Mouse (Mus musculus): ENCODE data around the gene Twist2.
A peak's percentile ranks its signal among the peaks of the same experiment; 100 is the strongest.

Gene Twist2

GRCm38 (mm10) chr1:91819237-91819636, 18.0 kb downstream of the Twist2 start:
- DNase-seq (ENCODE audit: low read depth, low spot score) = peak; percentile 13

GRCm38 (mm10) chr1:91820531-91820930, 19.3 kb downstream of the Twist2 start:
- no peak for DNase-seq (ENCODE audit: low read depth, low spot score)

GRCm38 (mm10) chr1:91822316-91822824, 21.1 kb downstream of the Twist2 start:
- no peak for DNase-seq (ENCODE audit: low read depth, low spot score)

GRCm38 (mm10) chr1:91823530-91823929, 22.3 kb downstream of the Twist2 start:
- DNase-seq (ENCODE audit: low read depth, low spot score) = no peak

GRCm38 (mm10) chr1:91823951-91824350, 22.7 kb downstream of the Twist2 start:
- no peak for DNase-seq (ENCODE audit: low read depth, low spot score)

- peak; percentile 48 for DNase-seq (ENCODE audit: low read depth, low spot score)
Measured at GRCm38 (mm10) chr1:91825261-91825660, 24.0 kb downstream of the Twist2 start.

- peak; percentile 20 for DNase-seq (ENCODE audit: low read depth, low spot score)
Measured at GRCm38 (mm10) chr1:91831978-91832377, 30.7 kb downstream of the Twist2 start.

GRCm38 (mm10) chr1:91839557-91839956, 38.3 kb downstream of the Twist2 start:
- DNase-seq (ENCODE audit: low read depth, low spot score) = no peak

GRCm38 (mm10) chr1:91839979-91840378, 38.7 kb downstream of the Twist2 start:
- DNase-seq (ENCODE audit: low read depth, low spot score) = no peak

- DNase-seq (ENCODE audit: low read depth, low spot score) = no peak
Measured at GRCm38 (mm10) chr1:91844236-91844635, 43.0 kb downstream of the Twist2 start.

- DNase-seq (ENCODE audit: low read depth, low spot score) = no peak
Measured at GRCm38 (mm10) chr1:91844681-91845379, 43.6 kb downstream of the Twist2 start.

- DNase-seq (ENCODE audit: low read depth, low spot score) = no peak
Measured at GRCm38 (mm10) chr1:91845380-91845957, 44.2 kb downstream of the Twist2 start.

GRCm38 (mm10) chr1:91851300-91851699, 50.0 kb downstream of the Twist2 start:
- DNase-seq (ENCODE audit: low read depth, low spot score) = no peak

- no peak for DNase-seq (ENCODE audit: low read depth, low spot score)
Measured at GRCm38 (mm10) chr1:91856771-91857664, 55.8 kb downstream of the Twist2 start.

- DNase-seq (ENCODE audit: low read depth, low spot score) = no peak
Measured at GRCm38 (mm10) chr1:91858101-91858790, 57.0 kb downstream of the Twist2 start.

- no peak for DNase-seq (ENCODE audit: low read depth, low spot score)
Measured at GRCm38 (mm10) chr1:91858901-91859300, 57.6 kb downstream of the Twist2 start.

GRCm38 (mm10) chr1:91861511-91861910, 60.2 kb downstream of the Twist2 start:
- no peak for DNase-seq (ENCODE audit: low read depth, low spot score)

GRCm38 (mm10) chr1:91866001-91866400, 64.7 kb downstream of the Twist2 start:
- DNase-seq (ENCODE audit: low read depth, low spot score) = no peak

GRCm38 (mm10) chr1:91871101-91871500, 69.8 kb downstream of the Twist2 start:
- DNase-seq (ENCODE audit: low read depth, low spot score) = no peak

GRCm38 (mm10) chr1:91872388-91873059, 71.3 kb downstream of the Twist2 start:
- no peak for DNase-seq (ENCODE audit: low read depth, low spot score)
